Mouse (Mus musculus): ENCODE measurements around the gene Urad. TPM values are rescaled to one million over a fixed set of nuclear protein-coding genes. Genes with fewer than 3 reads are reported as not detected.

Urad gene
- polyA plus RNA-seq, 1 experiment from 2014 or later, result not detected

GRCm38 (mm10) chr5:147319653-147320052 lies 2.6 kb downstream of the Urad start:
- Histone ChIP-seq H3K4me1 (no peaks in the 10 kb centered on the region), H3K36me3 (no peaks in the 10 kb centered on the region), H3K27me3 (peaks cover 89% of the 10 kb centered on the region), H3K4me3 (no peak overlapping the region), H3K4me2 (replicated peaks) (no peak overlapping the region), H3K9me3 (no peaks in the 10 kb centered on the region), H3K27ac (no peak overlapping the region), H3K9ac (no peak overlapping the region)
- no peak for ATAC-seq (ENCODE audit: insufficient number of reproducible peaks, insufficient read depth, low FRiP score, low TSS enrichment)

DNA sequence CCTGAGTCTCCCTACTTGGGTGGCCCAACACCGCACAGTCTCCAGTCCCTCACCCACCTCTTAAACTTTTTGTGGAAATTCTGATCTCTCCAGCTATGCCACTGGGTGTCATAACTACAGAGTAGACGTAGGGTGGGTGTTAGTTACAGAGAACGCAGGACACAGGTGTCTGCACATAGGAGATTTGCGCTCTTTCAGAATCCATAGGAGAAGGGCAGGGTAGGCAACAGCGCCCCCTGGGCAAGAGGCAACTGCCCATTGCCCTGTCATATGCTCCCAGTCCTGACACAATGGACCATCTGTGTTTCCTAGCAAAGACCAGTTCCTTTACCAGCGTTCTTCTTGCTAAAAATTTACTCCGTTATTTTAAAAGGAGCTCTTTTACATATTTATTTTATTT lies 4.2 kb downstream of the Urad start:
- Histone ChIP-seq H3K4me2 (replicated peaks) (no peak overlapping the region), H3K9ac (no peak overlapping the region), H3K9me3 (no peaks in the 10 kb centered on the region), H3K27me3 (peaks cover 98% of the 10 kb centered on the region), H3K4me3 (no peak overlapping the region), H3K4me1 (no peaks in the 10 kb centered on the region), H3K27ac (no peak overlapping the region), H3K36me3 (no peaks in the 10 kb centered on the region)
- WGBS, result 14% methylated on average over 7 of the region's 7 CpGs
- ATAC-seq (ENCODE audit: insufficient number of reproducible peaks, insufficient read depth, low FRiP score, low TSS enrichment), result no peak

- Histone ChIP-seq H3K4me3 (no peak overlapping the region), H3K9ac (no peak overlapping the region), H3K9me3 (no peaks in the 10 kb centered on the region), H3K4me1 (no peaks in the 10 kb centered on the region), H3K4me2 (replicated peaks) (no peak overlapping the region), H3K36me3 (no peaks in the 10 kb centered on the region), H3K27ac (no peak overlapping the region), H3K27me3 (peaks cover 98% of the 10 kb centered on the region)
- ATAC-seq (ENCODE audit: insufficient number of reproducible peaks, insufficient read depth, low FRiP score, low TSS enrichment), result no peak
- WGBS, result 3% methylated on average over 7 of the region's 7 CpGs
These were observed 4.9 kb downstream of the Urad start for GRCm38 (mm10) chr5:147317321-147317720.

DNA sequence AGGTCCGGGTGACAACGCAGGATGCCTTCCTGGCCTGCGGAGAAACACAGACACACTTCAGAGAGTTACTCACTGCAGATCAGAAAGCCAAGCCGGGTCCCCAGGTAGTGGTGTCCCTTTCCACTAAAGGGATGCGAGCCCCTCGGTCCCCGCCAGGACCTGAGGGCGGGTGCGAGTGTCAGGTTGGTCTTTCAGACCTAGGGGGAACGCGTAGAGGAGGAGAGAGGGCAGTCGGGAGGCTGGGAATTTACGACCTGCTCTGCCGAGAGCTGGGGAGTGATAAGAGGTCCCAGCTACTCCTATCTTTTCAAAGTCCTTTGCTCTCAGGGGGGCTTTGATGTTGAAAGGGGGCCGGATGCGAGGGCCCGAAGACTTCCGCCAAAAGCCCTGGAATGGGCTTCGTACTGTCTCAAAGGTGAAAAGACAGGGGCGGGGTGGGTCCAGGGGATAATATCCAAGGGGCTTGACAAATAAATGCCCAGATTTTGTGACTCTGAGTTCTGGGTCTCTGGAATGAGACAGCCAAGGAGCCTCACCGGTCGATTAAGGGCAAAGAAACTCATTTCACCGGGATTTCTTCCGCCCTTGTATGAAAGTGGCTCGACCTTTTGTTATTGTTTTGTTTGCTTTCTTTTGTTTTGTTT lies 6.7 kb downstream of the Urad start:
- H3K27ac ChIP-seq, result no peak overlapping the region
- H3K36me3 ChIP-seq, result no peaks in the 10 kb centered on the region
- WGBS, result under 1% methylated on average over 25 of the region's 25 CpGs
- no peaks in the 10 kb centered on the region for H3K4me1 ChIP-seq
- no peak overlapping the region for H3K4me3 ChIP-seq
- no peak overlapping the region for H3K4me2 ChIP-seq (replicated peaks)
- no peak for ATAC-seq (ENCODE audit: insufficient number of reproducible peaks, insufficient read depth, low FRiP score, low TSS enrichment)
- H3K27me3 ChIP-seq, result peaks cover 98% of the 10 kb centered on the region
- H3K9ac ChIP-seq, result no peak overlapping the region
- H3K9me3 ChIP-seq, result no peaks in the 10 kb centered on the region

DNA sequence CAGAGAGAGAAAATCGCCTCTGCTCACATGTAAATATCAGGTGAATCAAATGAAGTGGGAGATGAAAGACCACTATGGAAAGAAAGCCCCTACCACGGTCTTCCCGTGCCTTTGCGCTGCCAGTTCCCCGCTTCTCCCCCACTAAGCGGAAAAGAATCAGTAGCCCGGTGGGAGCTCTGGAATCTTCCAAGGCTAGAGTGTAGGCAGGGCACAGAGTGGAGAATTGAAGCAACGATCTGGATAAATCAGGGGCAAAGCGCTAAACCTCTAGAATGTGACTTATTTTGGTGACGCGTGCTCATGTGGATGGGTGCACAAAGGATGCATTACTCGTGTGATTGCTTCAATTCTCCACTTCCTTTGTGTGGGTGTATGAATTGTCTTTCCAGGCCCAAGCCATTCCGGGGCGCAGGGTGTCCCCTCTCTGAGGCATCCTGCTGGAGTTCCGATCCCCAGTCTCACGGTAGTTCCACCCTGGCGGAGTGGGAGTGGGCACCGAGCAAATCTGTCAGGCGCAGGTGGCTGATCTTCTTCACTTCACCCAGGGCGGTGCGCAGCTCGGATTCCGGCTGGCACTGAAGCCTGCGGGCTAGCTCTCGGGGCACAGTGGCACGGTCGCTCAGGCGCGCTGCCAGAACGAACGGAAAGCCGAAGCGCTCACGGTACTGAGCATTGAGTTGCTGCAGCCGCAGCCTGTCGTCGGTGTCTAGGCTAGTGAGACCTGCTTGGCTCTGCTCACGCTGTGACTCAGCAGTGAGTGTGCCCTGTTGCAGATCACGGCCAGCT lies 7.4 kb downstream of the Urad start:
- no peaks in the 10 kb centered on the region for H3K4me1 ChIP-seq
- H3K36me3 ChIP-seq, result no peaks in the 10 kb centered on the region
- H3K27me3 ChIP-seq, result peaks cover 98% of the 10 kb centered on the region
- no peak overlapping the region for H3K4me2 ChIP-seq (replicated peaks)
- no peak overlapping the region for H3K9ac ChIP-seq
- H3K9me3 ChIP-seq, result no peaks in the 10 kb centered on the region
- H3K4me3 ChIP-seq, result no peak overlapping the region
- no peak for ATAC-seq (ENCODE audit: insufficient number of reproducible peaks, insufficient read depth, low FRiP score, low TSS enrichment)
- 1% methylated on average over 39 of the region's 39 CpGs for WGBS
- no peak overlapping the region for H3K27ac ChIP-seq

- 1% methylated on average over 27 of the region's 27 CpGs for WGBS
- Histone ChIP-seq H3K9me3 (no peaks in the 10 kb centered on the region), H3K9ac (no peak overlapping the region), H3K36me3 (no peaks in the 10 kb centered on the region), H3K4me1 (no peaks in the 10 kb centered on the region), H3K4me2 (replicated peaks) (no peak overlapping the region), H3K27me3 (peaks cover 100% of the 10 kb centered on the region), H3K27ac (no peak overlapping the region), H3K4me3 (no peak overlapping the region)
- no peak for ATAC-seq (ENCODE audit: insufficient number of reproducible peaks, insufficient read depth, low FRiP score, low TSS enrichment)
These were observed 9.2 kb downstream of the Urad start for GRCm38 (mm10) chr5:147312830-147313685.

GRCm38 (mm10) chr5:147309786-147310185 lies 12.5 kb downstream of the Urad start:
- 5% methylated on average over 2 of the region's 2 CpGs for WGBS
- Histone ChIP-seq H3K9ac (no peak overlapping the region), H3K36me3 (no peaks in the 10 kb centered on the region), H3K27me3 (peaks cover 99% of the 10 kb centered on the region), H3K4me1 (peaks cover 5% of the 10 kb centered on the region; the same call in 1 of the 2 replicates), H3K4me3 (no peak overlapping the region), H3K4me2 (replicated peaks) (no peak overlapping the region), H3K27ac (no peak overlapping the region), H3K9me3 (no peaks in the 10 kb centered on the region)
- ATAC-seq (ENCODE audit: insufficient number of reproducible peaks, insufficient read depth, low FRiP score, low TSS enrichment), result no peak

- Histone ChIP-seq H3K9me3 (no peaks in the 10 kb centered on the region), H3K9ac (no peak overlapping the region), H3K27ac (no peak overlapping the region), H3K27me3 (peaks cover 99% of the 10 kb centered on the region), H3K4me1 (peaks cover 5% of the 10 kb centered on the region; the same call in 1 of the 2 replicates), H3K4me2 (replicated peaks) (no peak overlapping the region), H3K36me3 (no peaks in the 10 kb centered on the region), H3K4me3 (no peak overlapping the region)
- WGBS, result 3% methylated on average over 9 of the region's 9 CpGs
- no peak for ATAC-seq (ENCODE audit: insufficient number of reproducible peaks, insufficient read depth, low FRiP score, low TSS enrichment)
These were observed 13.8 kb downstream of the Urad start for GRCm38 (mm10) chr5:147308451-147308850.

DNA sequence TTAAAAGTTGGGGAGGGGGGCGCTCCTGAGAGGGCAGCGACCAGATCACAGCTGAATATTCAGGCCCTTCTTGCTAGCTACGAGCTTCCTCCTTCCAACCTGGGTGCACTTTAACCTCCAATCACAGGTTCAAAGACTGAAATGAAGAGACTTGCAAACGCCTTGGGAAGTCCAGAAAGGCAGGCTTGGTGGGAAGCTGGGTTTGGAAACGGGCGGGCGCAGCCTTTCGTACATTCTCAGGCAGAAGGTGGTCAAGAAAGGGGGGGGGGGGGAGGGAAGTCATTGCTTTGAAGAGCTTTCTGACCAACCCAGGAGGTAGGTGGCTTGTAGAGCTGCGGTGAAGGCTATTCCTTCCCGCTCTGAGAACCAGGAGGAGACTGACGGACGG lies 14.8 kb downstream of the Urad start:
- no peak overlapping the region for H3K4me3 ChIP-seq
- no peak overlapping the region for H3K9ac ChIP-seq
- peaks cover 99% of the 10 kb centered on the region for H3K27me3 ChIP-seq
- H3K9me3 ChIP-seq, result no peaks in the 10 kb centered on the region
- WGBS, result 0% methylated on average over 12 of the region's 12 CpGs
- no peak for ATAC-seq (ENCODE audit: insufficient number of reproducible peaks, insufficient read depth, low FRiP score, low TSS enrichment)
- no peak overlapping the region for H3K4me2 ChIP-seq (replicated peaks)
- H3K27ac ChIP-seq, result no peak overlapping the region
- H3K36me3 ChIP-seq, result no peaks in the 10 kb centered on the region
- H3K4me1 ChIP-seq, result peaks cover 5% of the 10 kb centered on the region; the same call in 1 of the 2 replicates

DNA sequence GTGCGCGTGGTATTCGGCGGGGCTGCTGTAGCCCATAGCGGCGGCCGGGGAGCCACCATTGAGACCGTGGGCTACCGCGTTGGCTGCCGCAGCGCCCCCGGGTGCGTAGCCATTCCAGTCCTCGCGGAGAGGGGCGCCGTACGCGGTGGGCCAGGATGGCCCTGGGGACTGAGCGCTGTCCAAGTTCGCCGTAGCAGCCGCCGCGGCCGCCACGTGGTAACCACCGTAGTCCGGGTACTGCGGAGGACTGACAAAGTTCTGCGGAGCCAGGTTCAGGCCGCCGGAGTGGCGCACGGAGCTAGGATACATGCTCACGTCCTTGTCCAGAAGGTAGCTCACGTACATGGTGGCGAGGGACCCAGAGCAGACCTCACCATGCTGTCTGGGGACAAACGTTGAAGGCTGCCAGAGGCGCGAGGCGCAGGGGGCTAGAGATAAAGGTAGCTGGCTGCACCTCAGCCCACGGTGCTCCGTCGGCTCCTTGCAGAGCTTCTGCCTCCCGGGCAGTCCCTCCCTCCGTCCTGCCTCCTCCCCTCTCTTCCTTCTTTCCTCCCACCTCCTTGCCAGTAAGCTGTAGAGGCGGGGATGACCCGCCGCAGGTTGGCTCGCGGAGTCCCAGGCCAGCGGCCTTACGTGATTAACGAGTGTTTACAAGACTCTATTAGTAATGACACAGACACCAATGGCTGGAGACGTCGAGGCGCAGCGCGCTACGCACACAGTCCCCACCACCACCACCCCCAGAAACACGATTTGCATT lies 15.4 kb downstream of the Urad start, which contains the start of gene Cdx2:
Cdx2 (minus strand) TSS at position 633 of the 760 bp plus-strand sequence.
- H3K4me3 ChIP-seq, result peak within 1 kb of the TSS; percentile 16; the same call in 1 of the 2 replicates
- peaks cover 5% of the 10 kb centered on the region; the same call in 1 of the 2 replicates for H3K4me1 ChIP-seq
- no peaks in the 10 kb centered on the region for H3K9me3 ChIP-seq
- peaks cover 99% of the 10 kb centered on the region for H3K27me3 ChIP-seq
- no peak for ATAC-seq (ENCODE audit: insufficient number of reproducible peaks, insufficient read depth, low FRiP score, low TSS enrichment)
- H3K9ac ChIP-seq, result no peak within 1 kb of the TSS
- H3K36me3 ChIP-seq, result no peaks in the 10 kb centered on the region
- no peak within 1 kb of the TSS for H3K27ac ChIP-seq
- H3K4me2 ChIP-seq (replicated peaks), result peak within 1 kb of the TSS; percentile 17; the same call in 1 of the 2 replicates
- WGBS, result under 1% methylated on average over 63 of the region's 63 CpGs
